Mouse (Mus musculus): ENCODE measurements at regions not wholly inside any gene's neighbourhood (a gene's known extent, or its start where the extent isn't known, plus 50 kb on each side); places are given as distances from the start of the nearest gene placed in this dataset.

- no peaks in the 10 kb centered on the region for H3K9me3 ChIP-seq
- ATAC-seq (ENCODE audit: low FRiP score, low read depth), result no peak
- WGBS, result 90% methylated on average over 3 of the region's 3 CpGs
- H3K27me3 ChIP-seq, result no peaks in the 10 kb centered on the region
- no peak overlapping the region for H3K4me3 ChIP-seq
- H3K9ac ChIP-seq, result no peak overlapping the region
- H3K4me2 ChIP-seq, result no peak overlapping the region
- H3K4me1 ChIP-seq (replicated peaks), result peaks cover 17% of the 10 kb centered on the region
- H3K36me3 ChIP-seq, result no peaks in the 10 kb centered on the region
- no peak overlapping the region for H3K27ac ChIP-seq (replicated peaks)
Observed at GRCm38 (mm10) chr2:179381916-179382315, 60.3 kb upstream of the Cdh4 start.

- 84% methylated on average over 9 of the region's 9 CpGs for WGBS
- H3K4me3 ChIP-seq, result no peak overlapping the region
- no peaks in the 10 kb centered on the region for H3K36me3 ChIP-seq
- no peak overlapping the region for H3K9ac ChIP-seq
- H3K27me3 ChIP-seq, result no peaks in the 10 kb centered on the region
- H3K9me3 ChIP-seq, result no peaks in the 10 kb centered on the region
- H3K4me1 ChIP-seq (replicated peaks), result peaks cover 17% of the 10 kb centered on the region
- no peak overlapping the region for H3K4me2 ChIP-seq
- no peak for ATAC-seq (ENCODE audit: low FRiP score, low read depth)
- H3K27ac ChIP-seq (replicated peaks), result no peak overlapping the region
Observed at GRCm38 (mm10) chr2:179382594-179382993, 59.6 kb upstream of the Cdh4 start.

GRCm38 (mm10) chr2:179386871-179387270 is 55.4 kb upstream of the Cdh4 start:
- Histone ChIP-seq H3K4me2 (no peak overlapping the region), H3K36me3 (no peaks in the 10 kb centered on the region), H3K9ac (no peak overlapping the region), H3K9me3 (no peaks in the 10 kb centered on the region), H3K27ac (replicated peaks) (no peak overlapping the region), H3K27me3 (no peaks in the 10 kb centered on the region), H3K4me1 (replicated peaks) (peaks cover 3% of the 10 kb centered on the region; the same call in 1 of the 2 replicates), H3K4me3 (no peak overlapping the region)
- no peak for ATAC-seq (ENCODE audit: low FRiP score, low read depth)
- WGBS, result 60% methylated on average over 6 of the region's 6 CpGs

- ATAC-seq (ENCODE audit: low FRiP score, low read depth), result no peak
- no peak overlapping the region for H3K27ac ChIP-seq (replicated peaks)
- no peak overlapping the region for H3K9ac ChIP-seq
- no peaks in the 10 kb centered on the region for H3K9me3 ChIP-seq
- H3K4me2 ChIP-seq, result no peak overlapping the region
- no peaks in the 10 kb centered on the region for H3K36me3 ChIP-seq
- H3K4me1 ChIP-seq (replicated peaks), result no peaks in the 10 kb centered on the region; the same call in 1 of the 2 replicates
- H3K4me3 ChIP-seq, result no peak overlapping the region
- 86% methylated on average over 4 of the region's 4 CpGs for WGBS
- H3K27me3 ChIP-seq, result no peaks in the 10 kb centered on the region
Observed at GRCm38 (mm10) chr2:179390486-179390885, 51.7 kb upstream of the Cdh4 start.

- Histone ChIP-seq H3K4me1 (replicated peaks) (no peaks in the 10 kb centered on the region; the same call in 1 of the 2 replicates), H3K27me3 (no peaks in the 10 kb centered on the region), H3K27ac (replicated peaks) (no peak overlapping the region), H3K4me3 (no peak overlapping the region), H3K9me3 (no peaks in the 10 kb centered on the region), H3K9ac (no peak overlapping the region), H3K36me3 (no peaks in the 10 kb centered on the region), H3K4me2 (no peak overlapping the region)
- no peak for ATAC-seq (ENCODE audit: low FRiP score, low read depth)
- 76% methylated on average over 11 of the region's 11 CpGs for WGBS
Observed at GRCm38 (mm10) chr2:179390924-179391461, 51.2 kb upstream of the Cdh4 start.

Data from hindbrain, embryonic 15.5 days (tissue).